Mouse (Mus musculus) midbrain, embryonic 11.5 days (tissue): ENCODE results near the gene Vsig4. TPM values are rescaled to one million over a fixed set of nuclear protein-coding genes. Genes with fewer than 3 reads are reported as not detected.
A peak's percentile ranks its signal among the peaks of the same experiment; 100 is the strongest.
"Not testable (repeated sequence)": the region's sequence is repeated elsewhere in the genome, so short reads cannot be mapped to it uniquely, and the experiment has no call there.

Experiments
- ATAC-seq: fragments of 200-750 bp; cut with Nextera tagmentation; 2 replicates; pipeline ENCODE4 v1.8.0; 2017; ENCODE audit warnings: moderate TSS enrichment, moderate library complexity; ENCODE audit not compliant: low FRiP score
- DNase-seq: peaks from one replicate; pipeline ENCODE4 v3.0.0; 2015; ENCODE audit warnings: low spot score; ENCODE audit errors: missing footprints
- H3K27ac ChIP-seq: fragments of 300-500 bp; sonication (generic); 2 replicates; pipeline ENCODE4 v1.5.1; 2014; ENCODE audit warnings: low read depth, low read length
- H3K27me3 ChIP-seq: fragments of 300-500 bp; sonication (generic); 2 replicates; pipeline ENCODE4 v1.6.1; 2014; ENCODE audit warnings: mild to moderate bottlenecking, low read length, moderate library complexity, mixed read lengths; ENCODE audit not compliant: control insufficient read depth, insufficient read depth
- H3K36me3 ChIP-seq: fragments of 300-500 bp; sonication (generic); 2 replicates; pipeline ENCODE4 v1.6.1; 2014; ENCODE audit warnings: mild to moderate bottlenecking, low read length, moderate library complexity, mixed read lengths; ENCODE audit not compliant: control insufficient read depth, insufficient read depth
- H3K4me1 ChIP-seq: fragments of 300-500 bp; sonication (generic); 2 replicates; pipeline ENCODE4 v1.6.1; 2014; ENCODE audit warnings: low read length; ENCODE audit not compliant: control insufficient read depth, insufficient read depth
- H3K4me2 ChIP-seq: fragments of 300-500 bp; sonication (generic); 2 replicates; pipeline ENCODE4 v1.6.1; 2014; ENCODE audit warnings: mild to moderate bottlenecking, moderate library complexity
- H3K4me3 ChIP-seq: fragments of 300-500 bp; sonication (generic); 2 replicates; pipeline ENCODE4 v1.5.1; 2014; ENCODE audit warnings: low read depth, low read length
- H3K9ac ChIP-seq: fragments of 300-500 bp; sonication (generic); 2 replicates; pipeline ENCODE4 v1.6.1; 2014; ENCODE audit warnings: low read length
- H3K9me3 ChIP-seq: fragments of 300-500 bp; sonication (generic); 2 replicates; pipeline ENCODE4 v1.6.1; 2016; ENCODE audit warnings: low read length; ENCODE audit not compliant: control insufficient read depth
- WGBS: fragments of 180-500 bp; shearing (Covaris S2); extraction: QIAGEN DNeasy Blood & Tissue Kit; methylation state at CpG from one replicate; pipeline ENCODE4 v1.1.7; 2014; 5-methylcytosine and 5-hydroxymethylcytosine counted together
- microRNA counts: library from miRNA; unstranded; fragments of <30 nt; microRNA quantifications from one replicate; lab custom pipeline; 2015
- microRNA-seq: library from miRNA; unstranded; fragments of <30 nt; microRNA quantifications from one replicate; pipeline ENCODE4, GENCODE M21; 2017
- polyA plus RNA-seq: library from polyadenylated mRNA; unstranded; fragments of >200 nt; fragmentation: Nextera tagmentation; extraction: Ambion mirVana; gene quantifications from 2 replicates; pipeline ENCODE4 v1.2.1, GENCODE M21; 2014

Vsig4 gene
- polyA plus RNA-seq, 1 experiment from 2014 or later: not detected

- Histone ChIP-seq H3K4me1 (no peaks in the 10 kb centered on the region), H3K9me3 (no peaks in the 10 kb centered on the region), H3K27ac (no peak overlapping the region), H3K27me3 (no peaks in the 10 kb centered on the region), H3K36me3 (no peaks in the 10 kb centered on the region), H3K9ac (no peak overlapping the region), H3K4me2 (no peak overlapping the region), H3K4me3 (no peak overlapping the region)
- WGBS: 70% methylated on average over 1 of the region's 1 CpGs
- no peak for DNase-seq
- ATAC-seq: no peak
Observed at GRCm38 (mm10) chrX:96218088-96218487, 75.2 kb downstream of the Vsig4 start.

- no peaks in the 10 kb centered on the region for H3K9me3 ChIP-seq
- DNase-seq (no peak), ATAC-seq (no peak)
- H3K4me3 ChIP-seq: no peak overlapping the region
- no peaks in the 10 kb centered on the region for H3K36me3 ChIP-seq
- no peak overlapping the region for H3K4me2 ChIP-seq
- H3K27me3 ChIP-seq: no peaks in the 10 kb centered on the region
- H3K9ac ChIP-seq: no peak overlapping the region
- 48% methylated on average over 1 of the region's 1 CpGs for WGBS
- H3K4me1 ChIP-seq: no peaks in the 10 kb centered on the region
- no peak overlapping the region for H3K27ac ChIP-seq
Observed at GRCm38 (mm10) chrX:96206872-96207271, 86.4 kb downstream of the Vsig4 start.

- not testable (repeated sequence) for H3K4me3 ChIP-seq, H3K27me3 ChIP-seq, DNase-seq, ATAC-seq, H3K4me2 ChIP-seq, H3K4me1 ChIP-seq, H3K9ac ChIP-seq, H3K9me3 ChIP-seq, H3K27ac ChIP-seq, H3K36me3 ChIP-seq
- WGBS: 83% methylated on average over 3 of the region's 3 CpGs
Observed at GRCm38 (mm10) chrX:96205143-96205542, 88.1 kb downstream of the Vsig4 start.

MicroRNA genes within 50 kb of the gene (microRNA counts, 519-probe panel; counts per million panel counts)
- 3,760 counts per million, percentile 27 among the panel's probes with 10 or more counts for microRNA mmu-miR-223 (lab: Ali Mortazavi, UCI)

Small RNA genes lying within 50 kb of the gene (microRNA-seq; reads per million reads assigned to microRNA genes)
- gene Mir223: 503 reads per million, percentile 71 among the genes with 10 or more reads in this experiment

Other genes starting within 250 kb of the Vsig4 start
- 119 and 120 TPM in 2 replicates for gene Msn, start 197.4 kb downstream of the Vsig4 start, polyA plus RNA-seq
- gene Heph, start 161.9 kb upstream of the Vsig4 start, polyA plus RNA-seq: 16.4 and 16.8 TPM in 2 replicates
- gene Hsf3, start 162.9 kb upstream of the Vsig4 start, polyA plus RNA-seq: 0.23 and 0.26 TPM in 2 replicates